Mouse (Mus musculus) spleen, adult 2 months (tissue): ENCODE results near the gene Ppm1h.

ENCODE experiments used
- CTCF ChIP-seq: fragments of 200-500 bp; IDR thresholded peaks from 2 replicates; pipeline ENCODE4 v1.5.1; 2011; ENCODE audit warnings: mild to moderate bottlenecking, inconsistent platforms; ENCODE audit not compliant: insufficient read depth, insufficient read length, insufficient replicate concordance; ENCODE audit errors: extremely low read depth
- POLR2A ChIP-seq: fragments of 200-500 bp; IDR thresholded peaks from 2 replicates; pipeline ENCODE4 v1.6.1; 2011; ENCODE audit warnings: low read depth, low read length, inconsistent platforms

- TF ChIP-seq POLR2A (no peak), CTCF (no peak)
These were observed 280.1 kb downstream of the Ppm1h start for GRCm38 (mm10) chr10:122958699-122959098.
